Mouse (Mus musculus): ENCODE measurements around the gene Slc15a3. TPM values are rescaled to one million over a fixed set of nuclear protein-coding genes. Genes with fewer than 3 reads are reported as not detected.

Slc15a3 gene
- total and polyA plus RNA-seq, 3 experiments = not detected

DNA sequence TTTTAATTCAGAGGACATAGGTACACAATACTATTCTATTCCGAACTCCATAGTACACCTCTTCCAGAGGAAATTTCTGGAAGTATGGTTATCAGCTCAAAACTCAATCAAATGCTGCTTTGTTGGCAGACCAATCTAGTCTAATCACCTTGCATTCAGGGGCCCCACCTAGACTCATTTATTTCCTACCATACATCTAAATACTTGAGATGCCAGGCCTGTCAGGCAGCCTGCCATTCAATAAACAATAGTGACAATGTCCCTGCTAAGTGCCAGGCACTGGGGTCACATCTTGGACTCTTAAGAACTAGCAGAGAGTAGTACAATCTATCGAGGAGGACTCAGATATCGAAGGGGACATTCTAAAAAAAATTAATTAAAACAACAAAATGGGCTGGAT is 52.7 kb downstream of the Slc15a3 start:
- H3K27ac ChIP-seq (ENCODE audit: control insufficient read depth, low read depth, low read length) = no peak overlapping the region
- H3K4me3 ChIP-seq (ENCODE audit: control insufficient read depth in 1 of 2, insufficient read depth in 1 of 2, low read depth in 2 of 2, low read length in 2 of 2) = no peak overlapping the region
- peaks cover 0 to 13% of the 10 kb centered on the region in 2 experiments; a peak in 2 of 4 replicates for H3K36me3 ChIP-seq (ENCODE audit: control insufficient read depth in 1 of 2, insufficient read depth in 2 of 2, low read length in 2 of 2)
- no peak for DNase-seq (ENCODE audit: low read depth, low spot score)
- TF ChIP-seq MAFK (IDR thresholded peaks at IDR 0.05; ENCODE audit: borderline replicate concordance, low read depth, low read length) = no peak
- TF ChIP-seq POLR2A (IDR thresholded peaks at IDR 0.05; ENCODE audit: control insufficient read depth in 1 of 2, insufficient read depth in 1 of 2, low read depth in 1 of 2, low read length in 2 of 2, poor library complexity in 1 of 2) = no peak
- TF ChIP-seq MEF2A (IDR thresholded peaks at IDR 0.05; ENCODE audit: extremely low read depth, insufficient replicate concordance, low read depth, low read length, poor library complexity, severe bottlenecking) = no peak
- TF ChIP-seq MAZ (IDR thresholded peaks at IDR 0.05; ENCODE audit: low read depth, low read length) = no peak
- H3K4me1 ChIP-seq (ENCODE audit: control insufficient read depth in 1 of 2, insufficient read depth in 2 of 2, low read length in 2 of 2) = peaks cover 0 to 7% of the 10 kb centered on the region in 2 experiments; a peak in 1 of 4 replicates
- H3K9ac ChIP-seq (ENCODE audit: control insufficient read depth, low read depth, low read length, poor library complexity, severe bottlenecking) = no peak overlapping the region
- H3K27me3 ChIP-seq (ENCODE audit: control insufficient read depth in 1 of 2, insufficient read depth in 2 of 2, low read length in 2 of 2) = peaks cover 2 to 3% of the 10 kb centered on the region in 2 experiments
- H3K79me2 ChIP-seq (ENCODE audit: control insufficient read depth, insufficient read depth, low read length, poor library complexity) = peaks cover 21% of the 10 kb centered on the region
- no peaks in the 10 kb centered on the region for H3K9me3 ChIP-seq (replicated peaks; ENCODE audit: insufficient read depth, low read length)

- DNase-seq (ENCODE audit: low read depth, low spot score) = peak; percentile 98
- peak within 1 kb of the TSS; percentile 97 for H3K9ac ChIP-seq (ENCODE audit: control insufficient read depth, low read depth, low read length, poor library complexity, severe bottlenecking)
- peaks cover 0 to 7% of the 10 kb centered on the region in 2 experiments; a peak in 1 of 4 replicates for H3K4me1 ChIP-seq (ENCODE audit: control insufficient read depth in 1 of 2, insufficient read depth in 2 of 2, low read length in 2 of 2)
- H3K27me3 ChIP-seq (ENCODE audit: control insufficient read depth in 1 of 2, insufficient read depth in 2 of 2, low read length in 2 of 2) = peaks cover 0 to 3% of the 10 kb centered on the region in 2 experiments; a peak in 3 of 4 replicates
- H3K27ac ChIP-seq (ENCODE audit: control insufficient read depth, low read depth, low read length) = peak within 1 kb of the TSS; percentile 78
- H3K9me3 ChIP-seq (replicated peaks; ENCODE audit: insufficient read depth, low read length) = no peaks in the 10 kb centered on the region
- H3K4me3 ChIP-seq (ENCODE audit: control insufficient read depth in 1 of 2, insufficient read depth in 1 of 2, low read depth in 2 of 2, low read length in 2 of 2) = peak within 1 kb of the TSS; percentile 69 to 97
- H3K79me2 ChIP-seq (ENCODE audit: control insufficient read depth, insufficient read depth, low read length, poor library complexity) = peaks cover 35% of the 10 kb centered on the region
- peaks cover 2 to 13% of the 10 kb centered on the region in 2 experiments; a peak in 3 of 4 replicates for H3K36me3 ChIP-seq (ENCODE audit: control insufficient read depth in 1 of 2, insufficient read depth in 2 of 2, low read length in 2 of 2)
- TF ChIP-seq UBTF (IDR thresholded peaks at IDR 0.05; ENCODE audit: borderline replicate concordance, insufficient read depth, low read depth, low read length) (no peak), ZKSCAN1 (IDR thresholded peaks at IDR 0.05; ENCODE audit: low read depth, low read length) (peak; percentile 73; the same call in 1 of the 2 replicates), ETS1 (IDR thresholded peaks at IDR 0.05; ENCODE audit: low read depth, low read length) (no peak; the same call in 1 of the 2 replicates), TBP (IDR thresholded peaks at IDR 0.05; ENCODE audit: low read depth, low read length) (peak; percentile 55), CTCF (IDR thresholded peaks at IDR 0.05 in 2 of 3, conservative IDR thresholded peaks at IDR 0.05 in 1 of 3; ENCODE audit: control insufficient read depth in 1 of 3, insufficient read depth in 1 of 3, low read depth in 2 of 3, low read length in 3 of 3, poor library complexity in 1 of 3, severe bottlenecking in 1 of 3) (no peak), USF2 (IDR thresholded peaks at IDR 0.05; ENCODE audit: borderline replicate concordance in 1 of 2, insufficient read depth in 1 of 2, low read depth in 1 of 2, low read length in 2 of 2) (no peak), MEF2A (IDR thresholded peaks at IDR 0.05; ENCODE audit: extremely low read depth, insufficient replicate concordance, low read depth, low read length, poor library complexity, severe bottlenecking) (no peak), MYB (IDR thresholded peaks at IDR 0.05; ENCODE audit: low read depth, low read length) (no peak), MYC (IDR thresholded peaks at IDR 0.05; ENCODE audit: low read depth, low read length) (peak; percentile 94), ZC3H11A (IDR thresholded peaks at IDR 0.05; ENCODE audit: low read depth, low read length) (no peak), GABPA (IDR thresholded peaks at IDR 0.05; ENCODE audit: low read depth, low read length) (no peak), MAX (IDR thresholded peaks at IDR 0.05; ENCODE audit: low read length) (peak; percentile 87), USF1 (IDR thresholded peaks at IDR 0.05; ENCODE audit: low read depth, low read length) (no peak), RCOR1 (IDR thresholded peaks at IDR 0.05; ENCODE audit: low read depth, low read length) (no peak), TAL1 (IDR thresholded peaks at IDR 0.05; ENCODE audit: low read length) (no peak), RAD21 (IDR thresholded peaks at IDR 0.05; ENCODE audit: low read depth, low read length) (no peak), JUND (IDR thresholded peaks at IDR 0.05; ENCODE audit: low read depth, low read length) (no peak), EP300 (IDR thresholded peaks at IDR 0.05; ENCODE audit: low read depth in 1 of 2, low read length in 2 of 2) (no peak), CHD1 (IDR thresholded peaks at IDR 0.05; ENCODE audit: low read depth, low read length) (no peak), KAT2A (conservative IDR thresholded peaks at IDR 0.05; ENCODE audit: low read depth, low read length) (peak; percentile 87), POLR2AphosphoS2 (IDR thresholded peaks at IDR 0.05; ENCODE audit: low read length) (peak; percentile 84), NELFE (IDR thresholded peaks at IDR 0.05; ENCODE audit: low read depth, low read length) (peak; percentile 94), E2F4 (IDR thresholded peaks at IDR 0.05; ENCODE audit: borderline replicate concordance, low read depth, low read length) (peak; percentile 91), MAZ (IDR thresholded peaks at IDR 0.05; ENCODE audit: low read depth, low read length) (no peak), SIN3A (IDR thresholded peaks at IDR 0.05; ENCODE audit: low read length) (peak; percentile 93), MAFK (IDR thresholded peaks at IDR 0.05; ENCODE audit: borderline replicate concordance, low read depth, low read length) (no peak), POLR2A (IDR thresholded peaks at IDR 0.05; ENCODE audit: control insufficient read depth in 1 of 2, insufficient read depth in 1 of 2, low read depth in 1 of 2, low read length in 2 of 2, poor library complexity in 1 of 2) (peak; percentile 96 to 97), BHLHE40 (IDR thresholded peaks at IDR 0.05; ENCODE audit: borderline replicate concordance, low read depth, low read length) (no peak), CHD2 (IDR thresholded peaks at IDR 0.05; ENCODE audit: low read length) (no peak), HCFC1 (IDR thresholded peaks at IDR 0.05; ENCODE audit: low read depth, low read length) (peak; percentile 99)
Measured at GRCm38 (mm10) chr19:10895016-10895528, 55.5 kb downstream of the Slc15a3 start, which contains the start of gene Prpf19. Gene Prpf19 (plus strand): TSS chr19:10895231.
